Mouse (Mus musculus) adrenal gland, adult 18-20 months (tissue): ENCODE data around the gene Trub1. TPM values are rescaled to one million over a fixed set of nuclear protein-coding genes. Genes with fewer than 3 reads are reported as not detected.

Experiments used
- DNase-seq, 2 experiments: peaks; one replicate each; pipeline ENCODE4 v3.0.0; 2021 to 2022; ENCODE audit warnings: low spot score in 2 of 2
- total RNA-seq, 2 experiments: library from RNA; stranded (reverse); gene quantifications; 1 replicate in 1 of 2; 2 replicates in 1 of 2; pipeline ENCODE4 v1.2.3; 2021

Trub1 gene
- total RNA-seq, 2 experiments from 2014 or later: 10.1 to 16.8 TPM

GRCm38 (mm10) chr19:57439296-57439695, 13.4 kb upstream of the Trub1 start:
- DNase-seq: no peak

GRCm38 (mm10) chr19:57441501-57441900, 11.2 kb upstream of the Trub1 start:
- DNase-seq: no peak

GRCm38 (mm10) chr19:57442936-57443657, 9.6 kb upstream of the Trub1 start:
- DNase-seq: no peak

GRCm38 (mm10) chr19:57445049-57445448, 7.7 kb upstream of the Trub1 start:
- no peak for DNase-seq

GRCm38 (mm10) chr19:57450849-57451248, 1.9 kb upstream of the Trub1 start:
- no peak for DNase-seq

GRCm38 (mm10) chr19:57451762-57452161, 950 bp upstream of the Trub1 start:
- no peak for DNase-seq

GRCm38 (mm10) chr19:57453218-57453600, 497 bp downstream of the Trub1 start:
- DNase-seq: no peak

- no peak for DNase-seq
These were observed 2.7 kb downstream of the Trub1 start for GRCm38 (mm10) chr19:57455286-57455960.

- peak; percentile 56 to 60 for DNase-seq
These were observed 4.4 kb downstream of the Trub1 start for GRCm38 (mm10) chr19:57457075-57457474.

- no peak for DNase-seq
These were observed 11.0 kb downstream of the Trub1 start for GRCm38 (mm10) chr19:57463741-57464140.

GRCm38 (mm10) chr19:57465742-57466141, 13.0 kb downstream of the Trub1 start:
- DNase-seq: no peak

GRCm38 (mm10) chr19:57471033-57471432, 18.3 kb downstream of the Trub1 start:
- no peak for DNase-seq

GRCm38 (mm10) chr19:57472169-57472568, 19.5 kb downstream of the Trub1 start:
- no peak for DNase-seq

- no peak for DNase-seq
These were observed 20.6 kb downstream of the Trub1 start for GRCm38 (mm10) chr19:57473301-57473700.

- no peak for DNase-seq
These were observed 22.6 kb downstream of the Trub1 start for GRCm38 (mm10) chr19:57475298-57475697.

- no peak for DNase-seq
These were observed 24.6 kb downstream of the Trub1 start for GRCm38 (mm10) chr19:57477310-57477709.

GRCm38 (mm10) chr19:57478056-57478455, 25.3 kb downstream of the Trub1 start:
- no peak for DNase-seq

GRCm38 (mm10) chr19:57479886-57480655, 27.4 kb downstream of the Trub1 start:
- DNase-seq: no peak

- DNase-seq: no peak
These were observed 29.1 kb downstream of the Trub1 start for GRCm38 (mm10) chr19:57481743-57482259.

- DNase-seq: peak; percentile 59 to 67
These were observed 30.1 kb downstream of the Trub1 start for GRCm38 (mm10) chr19:57482815-57483214.

- no peak for DNase-seq
These were observed 34.4 kb downstream of the Trub1 start for GRCm38 (mm10) chr19:57487051-57487658.
